37 mouse cellular contexts compared by ENCODE assay signal in the genomic region with DNA sequence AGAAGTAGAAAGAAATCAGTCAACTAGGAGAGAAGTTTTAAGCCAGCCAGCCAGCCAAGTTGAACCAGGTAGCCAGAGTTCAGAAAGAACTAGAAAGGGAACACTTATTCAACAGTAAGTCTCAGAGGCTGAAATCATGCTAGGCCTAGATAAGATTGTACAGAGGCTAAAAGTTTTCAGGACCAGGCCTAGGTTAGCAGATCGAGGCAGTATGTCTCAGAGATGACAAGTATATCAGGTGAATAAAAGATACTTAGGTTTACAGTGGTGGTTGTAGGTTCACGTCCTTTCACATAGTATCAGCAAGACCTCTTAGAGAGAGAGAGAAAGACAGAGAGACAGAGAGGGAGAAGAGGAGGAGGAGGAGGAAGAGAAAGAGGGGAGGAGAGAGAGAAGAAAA. TPM values are rescaled to one million over a fixed set of nuclear protein-coding genes. Genes with fewer than 3 reads are reported as not detected.
DNase-seq lines count a peak whose midpoint lies in the region; ATAC-seq and TF ChIP-seq lines count a peak whose summit lies in the region.
"Had no signal": no experiment of that assay in that cellular context is flagged by ENCODE, and none has a peak within 500 bp of the region (broad histone marks: within the 10 kb centered on the region; RNA-seq: fewer than 3 reads in every experiment).

No protein-coding gene starts in this region.

- H3K27me3 ChIP-seq in heart, embryonic 10.5 days (ENCODE audit: insufficient read depth, poor library complexity, severe bottlenecking): no peaks in the 10 kb centered on the region
- H3K27me3 ChIP-seq in liver, postnatal 0 days (ENCODE audit: insufficient read depth, low read length): no peaks in the 10 kb centered on the region
- no peaks in the 10 kb centered on the region for H3K27me3 ChIP-seq in liver, embryonic 11.5 days (replicated peaks; ENCODE audit: control insufficient read depth, insufficient read depth, low read length)
- no peaks in the 10 kb centered on the region for H3K27me3 ChIP-seq in intestine, embryonic 16.5 days (replicated peaks; ENCODE audit: control insufficient read depth, insufficient read depth, low read length)
- no peaks in the 10 kb centered on the region for H3K27me3 ChIP-seq in stomach, embryonic 16.5 days (ENCODE audit: control insufficient read depth, insufficient read depth, low read length)
- H3K27me3 ChIP-seq: hindbrain, embryonic 12.5 days; limb, embryonic 13.5 days had no signal

- no peak for ATAC-seq in liver, postnatal 0 days
- no peak for ATAC-seq in liver, embryonic 11.5 days (replicated peaks; ENCODE audit: low FRiP score)
- ATAC-seq in intestine, embryonic 16.5 days: no peak
- ATAC-seq in stomach, embryonic 16.5 days (ENCODE audit: insufficient read depth, low FRiP score): no peak
- ATAC-seq: forebrain, embryonic 16.5 days; hindbrain, postnatal 0 days; lung, postnatal 0 days had no signal

- H3K4me3 ChIP-seq in heart, embryonic 10.5 days: no peak overlapping the region
- no peak overlapping the region for H3K4me3 ChIP-seq in liver, postnatal 0 days (ENCODE audit: low read depth, low read length)
- no peak overlapping the region for H3K4me3 ChIP-seq in liver, embryonic 11.5 days (ENCODE audit: low read depth, low read length)
- no peak overlapping the region for H3K4me3 ChIP-seq in intestine, embryonic 16.5 days (ENCODE audit: low read length)
- no peak overlapping the region for H3K4me3 ChIP-seq in stomach, embryonic 16.5 days (replicated peaks; ENCODE audit: low read length)
- H3K4me3 ChIP-seq: erythroblast, embryonic 14.5 days; hindbrain, embryonic 12.5 days; limb, embryonic 13.5 days had no signal

- H3K9me3 ChIP-seq in heart, embryonic 10.5 days: no peaks in the 10 kb centered on the region
- H3K9me3 ChIP-seq in liver, postnatal 0 days (ENCODE audit: low read length): no peaks in the 10 kb centered on the region
- no peaks in the 10 kb centered on the region for H3K9me3 ChIP-seq in liver, embryonic 11.5 days (ENCODE audit: control insufficient read depth, low read length)
- H3K9me3 ChIP-seq in intestine, embryonic 16.5 days (ENCODE audit: control insufficient read depth, low read length): no peaks in the 10 kb centered on the region
- no peaks in the 10 kb centered on the region for H3K9me3 ChIP-seq in stomach, embryonic 16.5 days (replicated peaks; ENCODE audit: control insufficient read depth, low read length)
- H3K9me3 ChIP-seq: hindbrain, embryonic 12.5 days; limb, embryonic 13.5 days had no signal

- peak; percentile 68 for DNase-seq in heart, adult 11 months
- DNase-seq in heart, embryonic 10.5 days (ENCODE audit: low spot score): no peak
- no peak for DNase-seq in liver, postnatal 0 days
- no peak for DNase-seq in liver, embryonic 11.5 days (ENCODE audit: low spot score)
- no peak for DNase-seq in left cerebral cortex, adult 9 months (ENCODE audit: low spot score in 2 of 2)
- DNase-seq in layer of hippocampus, postnatal 10 days (ENCODE audit: low spot score in 2 of 2): no peak
- DNase-seq: adrenal gland, postnatal 36 days; cerebellum, adult 2 months; cerebellum, postnatal 14 days; gastrocnemius, postnatal 14 days; heart, postnatal 36 days; kidney, adult 18-20 months; layer of hippocampus, adult 9-11 months; midbrain, embryonic 14.5 days; thymus, adult 18-20 months; thymus, postnatal 25 days had no signal

- peaks cover 15% of the 10 kb centered on the region for H3K4me1 ChIP-seq in heart, embryonic 10.5 days
- H3K4me1 ChIP-seq in liver, postnatal 0 days (ENCODE audit: insufficient read depth): 0 out of 2 replicates have a peak, but pooled peaks cover 4% of the 10 kb centered on the region
- peaks cover 13% of the 10 kb centered on the region for H3K4me1 ChIP-seq in liver, embryonic 11.5 days (replicated peaks; ENCODE audit: control insufficient read depth, insufficient read depth, low read length)
- peaks cover 14% of the 10 kb centered on the region for H3K4me1 ChIP-seq in intestine, embryonic 16.5 days (ENCODE audit: control insufficient read depth, insufficient read depth, low read length)
- peaks cover 19% of the 10 kb centered on the region for H3K4me1 ChIP-seq in stomach, embryonic 16.5 days (ENCODE audit: control insufficient read depth, insufficient read depth, low read length)

- WGBS in heart, embryonic 10.5 days: 65% methylated on average over 2 of the region's 2 CpGs
- 68% methylated on average over 2 of the region's 2 CpGs for WGBS in liver, postnatal 0 days (ENCODE audit: insufficient replicate concordance)
- 69% methylated on average over 2 of the region's 2 CpGs for WGBS in liver, embryonic 11.5 days
- WGBS in intestine, embryonic 16.5 days: 66% methylated on average over 2 of the region's 2 CpGs
- 77% methylated on average over 2 of the region's 2 CpGs for WGBS in stomach, embryonic 16.5 days

- H3K36me3 ChIP-seq in heart, embryonic 10.5 days: peaks cover 13% of the 10 kb centered on the region
- H3K36me3 ChIP-seq in liver, postnatal 0 days (replicated peaks; ENCODE audit: insufficient read depth, low read length): peaks cover 5% of the 10 kb centered on the region
- peaks cover 6% of the 10 kb centered on the region for H3K36me3 ChIP-seq in liver, embryonic 11.5 days (ENCODE audit: control insufficient read depth, insufficient read depth, low read length)
- H3K36me3 ChIP-seq in intestine, embryonic 16.5 days (ENCODE audit: control insufficient read depth, insufficient read depth, low read length): peaks cover 5% of the 10 kb centered on the region; the same call in 1 of the 2 replicates
- H3K36me3 ChIP-seq in stomach, embryonic 16.5 days (ENCODE audit: control insufficient read depth, insufficient read depth, low read length): no peaks in the 10 kb centered on the region

- no peak overlapping the region for H3K4me2 ChIP-seq in liver, postnatal 0 days (ENCODE audit: low read depth, low read length)
- H3K4me2 ChIP-seq in liver, embryonic 11.5 days: no peak overlapping the region
- no peak overlapping the region for H3K4me2 ChIP-seq in intestine, embryonic 16.5 days (ENCODE audit: low read depth, low read length)
- no peak overlapping the region for H3K4me2 ChIP-seq in stomach, embryonic 16.5 days (ENCODE audit: low read depth, low read length)
- H3K4me2 ChIP-seq: heart, embryonic 11.5 days; hindbrain, embryonic 12.5 days; limb, embryonic 13.5 days had no signal

- no peak overlapping the region for H3K27ac ChIP-seq in heart, embryonic 10.5 days
- H3K27ac ChIP-seq in liver, postnatal 0 days (ENCODE audit: low read depth): peak overlapping the region; percentile 23; the same call in 1 of the 2 replicates
- H3K27ac ChIP-seq in liver, embryonic 11.5 days (ENCODE audit: low read depth, low read length): no peak overlapping the region
- peak overlapping the region; percentile 51 for H3K27ac ChIP-seq in intestine, embryonic 16.5 days (ENCODE audit: low read length)
- peak overlapping the region; percentile 82 for H3K27ac ChIP-seq in stomach, embryonic 16.5 days (ENCODE audit: low read length)
- H3K27ac ChIP-seq: hindbrain, embryonic 12.5 days; hindbrain, postnatal 0 days; kidney, postnatal 0 days; limb, embryonic 13.5 days had no signal

- TF ChIP-seq EP300 in liver, postnatal 0 days (IDR thresholded peaks at IDR 0.05; ENCODE audit: low read depth): no peak

- TF ChIP-seq CTCF in liver, postnatal 0 days (IDR thresholded peaks at IDR 0.05; ENCODE audit: low read depth): no peak

- no peak overlapping the region for H3K9ac ChIP-seq in liver, postnatal 0 days (replicated peaks)
- no peak overlapping the region for H3K9ac ChIP-seq in liver, embryonic 11.5 days (ENCODE audit: low read depth, low read length)
- no peak overlapping the region for H3K9ac ChIP-seq in intestine, embryonic 16.5 days (ENCODE audit: low read depth, low read length)
- H3K9ac ChIP-seq in stomach, embryonic 16.5 days (ENCODE audit: low read length): no peak overlapping the region
- H3K9ac ChIP-seq: hindbrain, embryonic 12.5 days; limb, embryonic 13.5 days had no signal

RNA-seq across cellular contexts. Expression of a gene that starts 1.8 kb away (rescaled TPM):
- polyA plus RNA-seq in heart, embryonic 10.5 days (2016; fragmentation: Nextera tagmentation; extraction: Ambion mirVana): 73.3 and 87.3 TPM in 2 replicates
- 18.8 and 19.8 TPM in 2 replicates for polyA plus RNA-seq in liver, postnatal 0 days (2015; fragmentation: Nextera tagmentation; extraction: Ambion mirVana)
- polyA plus RNA-seq in liver, embryonic 11.5 days (2014; fragmentation: Nextera tagmentation; extraction: Ambion mirVana): 64.7 and 65.7 TPM in 2 replicates
- polyA plus RNA-seq in intestine, embryonic 16.5 days (2015; fragmentation: Nextera tagmentation; extraction: Ambion mirVana): 61.1 and 61.5 TPM in 2 replicates
- polyA plus RNA-seq in stomach, embryonic 16.5 days (2015; fragmentation: Nextera tagmentation; extraction: Ambion mirVana): 71.4 and 72.3 TPM in 2 replicates
- total RNA-seq in layer of hippocampus, postnatal 10 days (2021): 10 to 100 TPM; 54.2 to 56.1 TPM

RNA-seq across cellular contexts. Expression of a gene that starts 30.9 kb away (rescaled TPM):
- polyA plus RNA-seq in heart, embryonic 10.5 days (2016; fragmentation: Nextera tagmentation; extraction: Ambion mirVana): not detected in 2 replicates
- not detected in 2 replicates for polyA plus RNA-seq in liver, postnatal 0 days (2015; fragmentation: Nextera tagmentation; extraction: Ambion mirVana)
- not detected in 2 replicates for polyA plus RNA-seq in liver, embryonic 11.5 days (2014; fragmentation: Nextera tagmentation; extraction: Ambion mirVana)
- not detected in 2 replicates for polyA plus RNA-seq in intestine, embryonic 16.5 days (2015; fragmentation: Nextera tagmentation; extraction: Ambion mirVana)
- polyA plus RNA-seq in stomach, embryonic 16.5 days (2015; fragmentation: Nextera tagmentation; extraction: Ambion mirVana): not detected in 2 replicates
- total RNA-seq in layer of hippocampus, postnatal 10 days (2021): not detected
- total RNA-seq: adrenal gland, adult 18-20 months; adrenal gland, postnatal 36 days; gastrocnemius, postnatal 14 days; granulocyte monocyte progenitor cell, adult 5-6 weeks; hindbrain, postnatal 0 days; left cerebral cortex, adult 18-20 months; left cerebral cortex, postnatal 25 days; monocyte, adult 5-6 weeks had no signal
- polyA plus RNA-seq: brain, embryonic 14.5 days; cerebellum, adult 2 months; cortical plate, adult 2 months; erythroblast, embryonic 14.5 days; forebrain, embryonic 11.5 days; forebrain, embryonic 16.5 days; heart, embryonic 11.5 days; heart, embryonic 16.5 days; hindbrain, embryonic 12.5 days; hindbrain, postnatal 0 days; kidney, postnatal 0 days; limb, embryonic 13.5 days; liver, embryonic 16.5 days; midbrain, embryonic 14.5 days; neural tube, embryonic 14.5 days had no signal

RNA-seq across cellular contexts. Expression of a gene that starts 32.8 kb away (rescaled TPM):
- 40.5 and 42.5 TPM in 2 replicates for polyA plus RNA-seq in heart, embryonic 10.5 days (2016; fragmentation: Nextera tagmentation; extraction: Ambion mirVana)
- 25.6 and 26.3 TPM in 2 replicates for polyA plus RNA-seq in liver, postnatal 0 days (2015; fragmentation: Nextera tagmentation; extraction: Ambion mirVana)
- polyA plus RNA-seq in liver, embryonic 11.5 days (2014; fragmentation: Nextera tagmentation; extraction: Ambion mirVana): 33.9 and 34.4 TPM in 2 replicates
- polyA plus RNA-seq in intestine, embryonic 16.5 days (2015; fragmentation: Nextera tagmentation; extraction: Ambion mirVana): 48.9 and 50.3 TPM in 2 replicates
- 64.4 and 75.9 TPM in 2 replicates for polyA plus RNA-seq in stomach, embryonic 16.5 days (2015; fragmentation: Nextera tagmentation; extraction: Ambion mirVana)
- 10 to 100 TPM; 48.8 to 55.2 TPM for total RNA-seq in layer of hippocampus, postnatal 10 days (2021)

Comparison
In these comparisons a context has a peak if more than half of its experiments do, and no peak if none do; other contexts are left out.
1. H3K27ac ChIP-seq: peak in liver, postnatal 0 days (single experiment), intestine, embryonic 16.5 days (single experiment) and stomach, embryonic 16.5 days (single experiment); none in heart, embryonic 10.5 days (single experiment) and liver, embryonic 11.5 days (single experiment).